Mouse (Mus musculus) stomach, embryonic 14.5 days (tissue): ENCODE measurements around the gene Dnase2b. TPM values are rescaled to one million over a fixed set of nuclear protein-coding genes. Genes with fewer than 3 reads are reported as not detected.

Source experiments
- ATAC-seq: fragments of 200-750 bp; cut with Nextera tagmentation; 2 replicates; pipeline ENCODE4 v1.8.0; 2017; ENCODE audit warnings: low read depth, moderate TSS enrichment; ENCODE audit not compliant: insufficient number of reproducible peaks, insufficient read depth, low FRiP score
- H3K27ac ChIP-seq: fragments of 300-500 bp; sonication (generic); 2 replicates; pipeline ENCODE4 v1.5.1; 2014; ENCODE audit warnings: mild to moderate bottlenecking, low read length, moderate library complexity, mixed read lengths
- H3K27me3 ChIP-seq: fragments of 300-500 bp; sonication (generic); 2 replicates; pipeline ENCODE4 v1.6.1; 2014; ENCODE audit warnings: low read length, control low read depth, mixed read lengths; ENCODE audit not compliant: control insufficient read depth, insufficient read depth
- H3K36me3 ChIP-seq: fragments of 300-500 bp; sonication (generic); 2 replicates; pipeline ENCODE4 v1.6.1; 2014; ENCODE audit warnings: mild to moderate bottlenecking, control low read depth, low read length, moderate library complexity, mixed read lengths; ENCODE audit not compliant: control insufficient read depth, insufficient read depth
- H3K4me1 ChIP-seq: fragments of 300-500 bp; sonication (generic); 2 replicates; pipeline ENCODE4 v1.6.1; 2014; ENCODE audit warnings: low read length, control low read depth, mixed read lengths; ENCODE audit not compliant: control insufficient read depth, insufficient read depth
- H3K4me2 ChIP-seq: fragments of 300-500 bp; sonication (generic); replicated peaks from 2 replicates; pipeline ENCODE4 v1.6.1; 2014; ENCODE audit warnings: low read depth, low read length, control low read depth
- H3K4me3 ChIP-seq: fragments of 300-500 bp; sonication (generic); 2 replicates; pipeline ENCODE4 v1.5.1; 2014; ENCODE audit warnings: low read depth, low read length, control low read depth
- H3K9ac ChIP-seq: fragments of 300-500 bp; sonication (generic); replicated peaks from 2 replicates; pipeline ENCODE4 v1.6.1; 2014; ENCODE audit warnings: low read depth, mild to moderate bottlenecking, control low read depth, low read length, moderate library complexity, mixed read lengths
- H3K9me3 ChIP-seq: fragments of 300-500 bp; sonication (generic); 2 replicates; pipeline ENCODE4 v1.6.1; 2016; ENCODE audit warnings: low read depth, low read length, control low read depth; ENCODE audit not compliant: control insufficient read depth
- WGBS: fragments of 180-500 bp; shearing (Covaris S2); extraction: QIAGEN DNeasy Blood & Tissue Kit; methylation state at CpG from one replicate; pipeline ENCODE4 v1.1.7; 2014; 5-methylcytosine and 5-hydroxymethylcytosine counted together
- polyA plus RNA-seq: library from polyadenylated mRNA; unstranded; fragments of >200 nt; fragmentation: Nextera tagmentation; extraction: Ambion mirVana; gene quantifications from 2 replicates; pipeline ENCODE4 v1.2.1, GENCODE M21; 2014

Dnase2b gene
- polyA plus RNA-seq, 1 experiment from 2014 or later, result not detected

GRCm38 (mm10) chr3:146557507-146557906, 57.9 kb downstream of the Dnase2b start:
- Histone ChIP-seq H3K27me3 (no peaks in the 10 kb centered on the region), H3K4me2 (no peak overlapping the region), H3K9ac (no peak overlapping the region), H3K27ac (no peak overlapping the region), H3K4me1 (no peaks in the 10 kb centered on the region), H3K36me3 (no peaks in the 10 kb centered on the region), H3K9me3 (no peaks in the 10 kb centered on the region), H3K4me3 (no peak overlapping the region)
- 84% methylated on average over 6 of the region's 6 CpGs for WGBS
- no peak for ATAC-seq

DNA sequence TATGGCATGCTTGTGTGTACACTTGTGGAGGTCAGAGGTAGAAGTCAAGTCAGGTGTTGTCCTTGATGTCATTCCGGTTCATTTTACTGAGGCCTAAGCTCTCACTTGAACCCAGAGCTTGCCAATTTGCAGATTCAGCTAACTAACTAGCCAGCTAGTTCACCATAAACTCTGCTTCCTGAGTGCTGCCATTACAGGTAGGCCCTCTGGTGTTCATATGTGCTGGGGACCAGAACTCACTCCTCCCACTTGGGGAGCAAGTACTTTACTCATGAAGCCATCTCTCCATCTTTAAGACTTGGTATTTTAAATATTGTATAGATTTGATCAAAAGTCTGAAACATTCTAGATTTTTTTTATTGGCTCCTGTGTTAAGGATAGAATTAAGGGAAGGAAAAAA, 58.8 kb downstream of the Dnase2b start:
- Histone ChIP-seq H3K4me1 (no peaks in the 10 kb centered on the region), H3K27me3 (no peaks in the 10 kb centered on the region), H3K27ac (no peak overlapping the region), H3K36me3 (no peaks in the 10 kb centered on the region), H3K9ac (no peak overlapping the region), H3K4me3 (no peak overlapping the region), H3K4me2 (no peak overlapping the region), H3K9me3 (no peaks in the 10 kb centered on the region)
- ATAC-seq, result no peak
- WGBS, result 64% methylated on average over 1 of the region's 1 CpGs

DNA sequence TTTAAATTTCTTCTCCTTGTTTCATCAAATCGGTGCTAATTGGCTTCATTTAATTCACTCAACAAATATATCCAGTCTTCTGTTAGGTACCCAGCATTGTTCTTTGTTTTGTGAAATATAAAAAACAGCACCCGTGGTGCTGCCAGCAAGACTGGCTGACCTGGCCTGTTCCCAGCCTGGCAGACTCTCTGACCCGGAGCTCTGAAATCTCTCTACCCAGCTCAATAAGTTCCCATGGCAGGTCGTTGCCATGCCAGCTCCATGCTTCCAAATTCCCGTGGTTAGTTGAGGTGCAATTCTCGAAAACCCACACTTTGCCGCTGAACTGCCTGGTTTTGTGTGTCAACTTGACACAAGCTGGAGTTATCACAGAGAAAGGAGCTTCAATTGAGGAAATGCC, 60.6 kb downstream of the Dnase2b start:
- Histone ChIP-seq H3K4me2 (no peak overlapping the region), H3K9ac (no peak overlapping the region), H3K9me3 (no peaks in the 10 kb centered on the region), H3K27me3 (no peaks in the 10 kb centered on the region), H3K4me1 (no peaks in the 10 kb centered on the region), H3K4me3 (no peak overlapping the region), H3K36me3 (no peaks in the 10 kb centered on the region), H3K27ac (no peak overlapping the region)
- ATAC-seq, result no peak
- 87% methylated on average over 7 of the region's 7 CpGs for WGBS

GRCm38 (mm10) chr3:146543632-146544031, 71.8 kb downstream of the Dnase2b start:
- no peaks in the 10 kb centered on the region for H3K4me1 ChIP-seq
- ATAC-seq, result no peak
- WGBS, result 22% methylated on average over 1 of the region's 1 CpGs

GRCm38 (mm10) chr3:146540521-146541273, 74.7 kb downstream of the Dnase2b start:
- no peak overlapping the region for H3K27ac ChIP-seq
- no peak overlapping the region for H3K4me3 ChIP-seq
- H3K36me3 ChIP-seq, result no peaks in the 10 kb centered on the region
- 37% methylated on average over 4 of the region's 4 CpGs for WGBS
- H3K27me3 ChIP-seq, result no peaks in the 10 kb centered on the region
- H3K4me2 ChIP-seq, result no peak overlapping the region
- no peaks in the 10 kb centered on the region for H3K9me3 ChIP-seq
- H3K9ac ChIP-seq, result no peak overlapping the region
- H3K4me1 ChIP-seq, result no peaks in the 10 kb centered on the region
- ATAC-seq, result no peak

More at GRCm38 (mm10) chr3:146543632-146544031, 71.8 kb downstream of the Dnase2b start:
- H3K27ac ChIP-seq, result no peak overlapping the region
- H3K27me3 ChIP-seq, result no peaks in the 10 kb centered on the region
- no peak overlapping the region for H3K9ac ChIP-seq
- H3K9me3 ChIP-seq, result no peaks in the 10 kb centered on the region
- H3K4me2 ChIP-seq, result no peak overlapping the region
- no peak overlapping the region for H3K4me3 ChIP-seq
- no peaks in the 10 kb centered on the region for H3K36me3 ChIP-seq

GRCm38 (mm10) chr3:146534986-146535385, 80.4 kb downstream of the Dnase2b start:
- Histone ChIP-seq H3K4me2 (no peak overlapping the region), H3K27me3 (no peaks in the 10 kb centered on the region), H3K9me3 (no peaks in the 10 kb centered on the region), H3K9ac (no peak overlapping the region), H3K4me3 (no peak overlapping the region), H3K36me3 (no peaks in the 10 kb centered on the region), H3K4me1 (no peaks in the 10 kb centered on the region), H3K27ac (no peak overlapping the region)
- WGBS, result 66% methylated on average over 6 of the region's 6 CpGs
- ATAC-seq, result no peak

Other genes starting within 250 kb of the Dnase2b start
- gene Ssx2ip, start 211.0 kb downstream of the Dnase2b start, polyA plus RNA-seq, result 24.0 and 28.2 TPM in 2 replicates
- 12.4 and 14.6 TPM in 2 replicates for gene Ctbs, start 165.8 kb downstream of the Dnase2b start, polyA plus RNA-seq
- 6.3 and 8.0 TPM in 2 replicates for gene Spata1, start 115.8 kb downstream of the Dnase2b start, polyA plus RNA-seq
- 946 and 996 TPM in 2 replicates for gene Gng5, start 115.8 kb downstream of the Dnase2b start, polyA plus RNA-seq
- 48.0 and 48.1 TPM in 2 replicates for gene Rpf1, start 94.2 kb downstream of the Dnase2b start, polyA plus RNA-seq
- gene Uox, start 45.2 kb downstream of the Dnase2b start, polyA plus RNA-seq, result not detected in 2 replicates
- gene 4930503B20Rik, start 35.7 kb upstream of the Dnase2b start, polyA plus RNA-seq, result not detected in 2 replicates
- 0.46 and 1.00 TPM in 2 replicates for gene Samd13, start 70.0 kb upstream of the Dnase2b start, polyA plus RNA-seq
- 68.4 and 69.2 TPM in 2 replicates for gene Prkacb, start 197.4 kb upstream of the Dnase2b start, polyA plus RNA-seq
- gene Ttll7, start 236.8 kb upstream of the Dnase2b start, polyA plus RNA-seq, result 2.9 and 3.4 TPM in 2 replicates